Mouse (Mus musculus): ENCODE results near the gene Large1. TPM values are rescaled to one million over a fixed set of nuclear protein-coding genes. Genes with fewer than 3 reads are reported as not detected.

Large1 gene
- polyA plus RNA-seq, 1 experiment = 7.5 TPM

DNA sequence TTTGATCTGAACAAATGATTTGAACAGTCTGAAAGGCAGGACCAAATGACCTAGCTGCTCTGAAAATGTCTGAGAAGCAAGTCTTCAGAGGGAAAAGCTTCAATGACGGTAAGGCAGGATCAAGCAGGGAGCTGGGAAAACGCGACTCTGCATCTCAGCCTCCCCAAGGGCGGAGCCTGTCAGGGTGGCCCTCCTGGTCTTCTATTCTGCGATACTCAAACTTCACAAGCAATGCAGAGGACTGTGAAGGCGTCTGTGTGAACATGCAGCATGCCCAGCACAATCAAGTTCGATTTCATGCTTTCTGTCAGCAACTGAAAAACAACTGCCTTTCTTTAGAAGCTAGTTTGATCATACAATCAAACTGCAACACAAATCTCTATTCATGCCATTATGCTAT lies 586.6 kb downstream of the Large1 start:
- Histone ChIP-seq H3K27ac (replicated peaks; ENCODE audit: low read depth, low read length) (no peak overlapping the region), H3K4me1 (ENCODE audit: control insufficient read depth, insufficient read depth, insufficient read length, low read length) (peaks cover 6% of the 10 kb centered on the region), H3K4me3 (ENCODE audit: insufficient read depth, low read depth, low read length) (no peak overlapping the region)

- no peak overlapping the region for H3K4me3 ChIP-seq (ENCODE audit: insufficient read depth, low read depth, low read length)
- H3K27ac ChIP-seq (replicated peaks; ENCODE audit: low read depth, low read length) = no peak overlapping the region
- H3K4me1 ChIP-seq (ENCODE audit: control insufficient read depth, insufficient read depth, insufficient read length, low read length) = peaks cover 8% of the 10 kb centered on the region
Measured at GRCm38 (mm10) chr8:72765696-72766095, 587.6 kb downstream of the Large1 start.

Measured in brown adipose tissue, adult 24 weeks (tissue).